Mouse (Mus musculus) small intestine, adult 2 months (tissue): ENCODE results near the gene Stx1b. TPM values are rescaled to one million over a fixed set of nuclear protein-coding genes. Genes with fewer than 3 reads are reported as not detected.
"Not testable (repeated sequence)": the region's sequence is repeated elsewhere in the genome, so short reads cannot be mapped to it uniquely, and the experiment has no call there.

Experiments used
- H3K27ac ChIP-seq: fragments of 200-500 bp; 2 replicates; pipeline ENCODE4 v1.5.1; 2012; ENCODE audit warnings: low read depth, low read length, control low read depth, inconsistent platforms; ENCODE audit not compliant: insufficient read depth
- H3K27me3 ChIP-seq: fragments of 200-500 bp; 2 replicates; pipeline ENCODE4 v1.6.1; 2012; ENCODE audit warnings: mild to moderate bottlenecking, moderate library complexity, low read length, inconsistent platforms; ENCODE audit not compliant: control insufficient read depth, insufficient read depth
- H3K36me3 ChIP-seq: fragments of 200-500 bp; 2 replicates; pipeline ENCODE4 v1.6.1; 2012; ENCODE audit warnings: mild to moderate bottlenecking, low read length, control low read depth, inconsistent platforms; ENCODE audit not compliant: control insufficient read depth, insufficient read depth
- H3K4me1 ChIP-seq: fragments of 200-500 bp; 2 replicates; pipeline ENCODE4 v1.6.1; 2012; ENCODE audit warnings: low read length, inconsistent platforms, mixed read lengths; ENCODE audit not compliant: control insufficient read depth, insufficient read depth, insufficient read length
- H3K4me3 ChIP-seq: fragments of 200-500 bp; 2 replicates; pipeline ENCODE4 v1.5.1; 2012; ENCODE audit warnings: low read depth, mild to moderate bottlenecking, control low read depth, inconsistent platforms, low read length, moderate library complexity
- CTCF ChIP-seq: fragments of 200-500 bp; IDR thresholded peaks from 2 replicates; pipeline ENCODE4 v1.5.1; 2012; ENCODE audit warnings: low read depth, mild to moderate bottlenecking, control low read depth, inconsistent platforms, low read length, moderate library complexity, mixed read lengths; ENCODE audit not compliant: insufficient replicate concordance, insufficient read length; ENCODE audit errors: extremely low read depth
- POLR2A ChIP-seq: fragments of 200-500 bp; IDR thresholded peaks from 2 replicates; pipeline ENCODE4 v1.6.1; 2012; ENCODE audit warnings: low read depth, mild to moderate bottlenecking, control low read depth, inconsistent platforms, low read length, moderate library complexity
- WGBS: fragments of 180-500 bp; shearing (Covaris S2); methylation state at CpG from one replicate; pipeline ENCODE4 v1.1.7; 2018; 5-methylcytosine and 5-hydroxymethylcytosine counted together
- polyA plus RNA-seq: library from polyadenylated mRNA; depleted of rRNA; stranded (reverse); fragments of >200 nt; gene quantifications from 2 replicates; pipeline ENCODE4 v1.2.3, GENCODE M21; 2012

The Stx1b gene
- polyA plus RNA-seq, 1 experiment, result 1.8 TPM

DNA sequence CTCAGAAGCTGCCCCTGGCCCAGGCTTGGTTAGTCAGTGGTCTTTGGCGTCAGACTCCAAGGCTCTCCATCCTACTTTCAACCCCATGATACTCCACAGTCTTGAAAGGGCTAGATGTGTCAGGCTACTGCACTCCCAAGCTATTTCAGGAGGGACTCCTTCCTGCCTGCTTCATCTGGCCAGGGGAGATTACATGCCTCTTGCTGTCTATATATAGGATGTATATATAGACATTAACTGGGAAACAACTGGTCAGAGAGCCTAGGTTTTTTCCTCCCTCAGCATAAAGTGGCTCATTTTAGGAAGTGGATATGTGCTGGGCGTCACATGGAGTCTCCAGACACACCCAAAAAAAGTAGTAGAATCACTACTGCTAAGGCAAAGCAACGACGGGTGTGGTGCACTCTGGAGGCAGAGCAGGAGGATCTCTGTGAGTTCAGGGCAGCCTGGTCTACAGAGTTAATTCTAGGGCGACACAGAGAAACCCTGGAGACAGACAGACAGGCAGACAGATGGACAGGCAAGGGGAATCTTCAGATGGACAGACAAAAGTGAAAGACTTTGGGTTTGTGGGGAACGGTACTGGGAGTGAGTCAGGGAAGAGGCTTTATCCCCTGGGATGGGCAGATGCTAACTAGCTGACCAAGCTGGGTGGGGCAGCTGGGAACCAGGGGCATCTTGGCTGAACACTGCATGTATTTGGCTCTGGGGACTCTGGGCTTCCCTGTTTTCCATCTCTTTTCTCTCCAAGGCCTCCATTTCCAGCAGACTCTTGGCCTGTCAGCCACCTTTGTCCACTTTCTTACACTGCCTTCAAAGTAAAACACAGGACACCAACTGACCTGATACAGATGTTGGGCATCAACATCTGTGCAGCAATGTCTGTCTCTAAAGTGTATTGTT is 25.9 kb upstream of the Stx1b start:
- peaks cover 28% of the 10 kb centered on the region for H3K36me3 ChIP-seq
- H3K27ac ChIP-seq, result no peak overlapping the region
- H3K27me3 ChIP-seq, result no peaks in the 10 kb centered on the region
- WGBS, result 58% methylated on average over 6 of the region's 6 CpGs
- H3K4me1 ChIP-seq, result no peaks in the 10 kb centered on the region
- no peak overlapping the region for H3K4me3 ChIP-seq
- no peak for TF ChIP-seq POLR2A
- no peak for TF ChIP-seq CTCF

DNA sequence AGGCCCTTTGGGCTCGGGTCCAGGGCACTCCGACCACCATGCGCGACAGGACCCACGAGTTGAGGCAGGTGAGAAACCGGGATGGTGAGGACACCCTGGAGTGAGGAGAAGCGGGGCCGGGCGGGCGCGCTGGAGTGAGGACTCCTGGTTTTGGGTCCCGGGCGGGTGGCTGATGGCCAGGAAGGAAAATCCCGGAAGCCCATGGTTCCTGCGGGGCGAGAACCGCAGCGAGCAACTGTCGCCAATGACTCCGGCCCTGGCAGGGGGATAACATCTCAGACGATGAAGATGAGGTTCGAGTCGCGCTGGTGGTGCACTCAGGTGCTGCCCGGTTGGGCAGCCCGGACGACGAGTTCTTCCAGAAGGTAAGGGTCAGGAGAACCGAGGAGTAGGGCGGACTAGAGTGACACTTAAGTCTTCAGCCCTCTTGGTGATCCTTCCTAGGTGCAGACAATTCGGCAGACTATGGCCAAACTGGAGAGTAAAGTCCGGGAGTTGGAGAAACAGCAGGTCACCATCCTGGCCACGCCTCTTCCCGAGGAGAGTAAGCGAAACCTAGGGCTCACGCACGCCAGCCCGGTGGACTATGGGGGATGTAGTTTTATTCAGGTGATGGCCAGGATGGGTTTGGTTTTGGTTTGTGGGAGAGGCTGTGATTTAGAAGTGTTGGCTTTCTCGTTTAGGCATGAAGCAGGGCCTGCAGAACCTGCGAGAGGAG is 17.8 kb upstream of the Stx1b start:
- H3K4me1 ChIP-seq, result peaks cover 9% of the 10 kb centered on the region
- TF ChIP-seq POLR2A, result peak; percentile 91
- no peak for TF ChIP-seq CTCF
- peak overlapping the region; percentile 90 for H3K4me3 ChIP-seq
- H3K27me3 ChIP-seq, result no peaks in the 10 kb centered on the region
- peaks cover 29% of the 10 kb centered on the region for H3K36me3 ChIP-seq
- H3K27ac ChIP-seq, result peak overlapping the region; percentile 99
- under 1% methylated on average over 40 of the region's 40 CpGs for WGBS

DNA sequence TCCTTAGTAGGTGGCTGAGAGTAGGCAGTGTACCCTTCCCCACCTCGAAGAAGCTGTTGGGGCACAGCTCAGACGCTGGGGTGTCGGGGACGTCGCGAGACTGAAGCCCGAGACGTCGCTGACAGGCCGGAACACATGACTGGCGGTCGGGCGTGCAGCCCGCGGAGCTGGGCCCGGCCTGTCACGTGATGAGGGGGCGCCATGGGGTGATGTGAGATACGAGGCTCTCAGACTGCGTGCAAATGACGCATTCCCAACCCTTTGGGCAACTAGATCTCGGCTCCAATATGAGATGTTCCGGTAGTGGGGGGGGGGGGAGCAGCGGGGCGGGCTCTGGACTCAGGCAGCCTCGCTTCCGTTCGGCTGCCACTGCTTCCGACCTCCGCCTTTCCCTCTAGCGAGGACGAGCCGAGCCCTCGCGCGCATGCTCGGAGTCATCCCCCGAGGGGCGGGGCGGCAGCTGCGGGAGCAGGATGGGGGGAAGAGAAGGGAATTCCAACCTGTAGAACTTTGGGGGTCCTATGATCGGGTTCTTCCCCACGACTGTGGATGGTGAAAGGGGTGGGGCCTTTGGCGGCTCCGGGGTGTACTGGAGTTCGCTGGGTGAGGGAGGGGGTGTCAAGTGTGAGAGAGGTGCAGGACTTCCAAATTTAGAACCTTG is 17.1 kb upstream of the Stx1b start:
- Histone ChIP-seq H3K4me3 (peak overlapping the region; percentile 90), H3K27ac (peak overlapping the region; percentile 99), H3K27me3 (no peaks in the 10 kb centered on the region), H3K36me3 (peaks cover 24% of the 10 kb centered on the region), H3K4me1 (peaks cover 9% of the 10 kb centered on the region)
- TF ChIP-seq POLR2A (peak; percentile 47; the same call in 1 of the 2 replicates), CTCF (no peak)
- WGBS, result 1% methylated on average over 46 of the region's 46 CpGs

DNA sequence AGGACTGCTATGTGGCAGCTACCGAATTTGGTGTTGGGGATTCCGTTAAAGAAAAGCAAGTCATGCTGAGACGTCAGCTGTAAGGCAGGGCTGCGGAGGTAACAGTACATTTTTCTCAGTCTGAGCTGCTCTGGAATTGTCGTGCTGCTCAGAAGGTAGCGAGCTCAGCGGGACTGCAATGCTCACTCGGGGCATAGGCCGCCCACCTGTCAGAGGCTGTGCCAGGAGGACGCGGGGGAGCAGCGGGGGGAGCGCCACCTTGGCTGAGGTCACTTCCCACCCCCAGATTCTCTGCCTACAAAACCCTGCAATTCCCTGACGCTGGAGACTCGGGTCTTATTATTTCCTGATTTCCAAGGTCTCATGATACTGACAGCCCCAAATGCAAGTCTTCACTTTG is 16.5 kb upstream of the Stx1b start:
- Histone ChIP-seq H3K4me1 (peaks cover 9% of the 10 kb centered on the region), H3K36me3 (peaks cover 18% of the 10 kb centered on the region), H3K27ac (peak overlapping the region; percentile 88), H3K4me3 (peak overlapping the region; percentile 90), H3K27me3 (no peaks in the 10 kb centered on the region)
- WGBS, result 4% methylated on average over 15 of the region's 15 CpGs
- TF ChIP-seq POLR2A (no peak), CTCF (no peak)

DNA sequence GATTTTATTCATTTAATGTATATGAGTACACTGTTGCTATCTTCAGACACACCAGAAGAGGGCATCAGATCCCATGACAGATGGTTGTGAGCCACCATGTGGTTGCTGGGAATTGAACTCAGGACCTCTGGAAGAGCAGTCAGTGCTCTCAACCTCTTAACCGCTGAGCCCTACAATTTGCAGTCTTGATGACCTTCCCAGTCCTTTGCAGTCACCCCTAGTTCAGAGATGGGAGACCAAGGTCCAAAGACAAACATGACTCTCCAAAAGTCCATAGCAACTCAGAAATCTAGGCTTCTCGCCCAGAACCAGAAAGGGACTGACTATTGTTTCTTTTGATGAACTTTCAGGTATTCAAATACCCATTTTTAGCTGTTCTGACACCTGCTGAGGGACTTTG is 15.7 kb upstream of the Stx1b start:
- WGBS, result 80% methylated on average over 2 of the region's 2 CpGs
- not testable (repeated sequence) for H3K4me3 ChIP-seq, H3K27ac ChIP-seq, H3K4me1 ChIP-seq, H3K27me3 ChIP-seq
- H3K36me3 ChIP-seq, result peaks cover 14% of the 10 kb centered on the region

DNA sequence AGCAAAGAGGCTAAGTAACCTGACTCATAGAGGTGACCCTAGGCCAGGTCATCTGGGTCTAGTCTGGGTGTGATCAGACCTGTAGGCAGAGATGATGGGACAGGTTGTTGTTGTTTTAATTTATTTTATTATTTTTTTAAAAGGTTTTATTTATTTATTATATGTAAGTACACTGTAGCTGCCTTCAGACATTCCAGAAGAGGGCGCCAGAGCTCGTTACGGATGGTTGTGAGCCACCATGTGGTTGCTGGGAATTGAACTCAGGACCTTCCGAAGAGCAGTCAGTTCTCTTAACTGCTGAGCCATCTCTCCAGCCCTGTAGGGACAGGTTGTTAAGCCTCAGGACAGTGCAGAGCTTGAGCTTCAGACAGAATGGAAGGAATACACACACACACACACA is 13.5 kb upstream of the Stx1b start:
- H3K4me1 ChIP-seq, H3K36me3 ChIP-seq, H3K4me3 ChIP-seq, H3K27me3 ChIP-seq, H3K27ac ChIP-seq: not testable (repeated sequence)
- WGBS, result 91% methylated on average over 4 of the region's 4 CpGs

DNA sequence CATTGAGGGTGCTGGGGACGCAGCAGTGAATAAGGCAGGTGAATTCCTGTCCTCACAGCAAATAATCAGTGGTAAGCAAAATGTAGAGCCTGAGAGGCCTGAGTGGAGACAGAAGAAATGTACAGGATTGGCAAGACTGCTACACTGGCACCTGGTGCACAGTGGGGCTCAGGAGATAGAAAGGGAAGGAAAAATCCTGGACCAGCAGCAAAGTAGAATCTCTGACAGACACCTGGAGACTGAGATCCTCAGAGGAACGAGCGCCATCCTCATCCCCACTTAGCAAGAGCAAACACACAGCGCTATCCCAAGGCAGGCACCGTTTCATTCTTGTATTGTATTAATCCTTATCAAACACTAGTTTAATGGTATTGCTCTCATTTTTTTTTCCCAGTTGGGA is 13.1 kb upstream of the Stx1b start:
- 82% methylated on average over 5 of the region's 5 CpGs for whole genome bisulfite sequencing
- TF ChIP-seq CTCF (no peak), POLR2A (no peak)
- H3K27me3 ChIP-seq, result no peaks in the 10 kb centered on the region
- H3K36me3 ChIP-seq, result no peaks in the 10 kb centered on the region
- H3K27ac ChIP-seq, result no peak overlapping the region
- no peak overlapping the region for H3K4me3 ChIP-seq
- H3K4me1 ChIP-seq, result peaks cover 7% of the 10 kb centered on the region
